Mouse (Mus musculus) erythroblast, embryonic 14.5 days (primary cell): ENCODE data around the gene Ceacam19.

Experiments used
- GATA1 ChIP-seq: IDR thresholded peaks from 2 replicates; pipeline ENCODE4 v1.6.1; 2012; ENCODE audit warnings: low read length, inconsistent platforms, mixed read lengths
- TAL1 ChIP-seq: IDR thresholded peaks from 3 replicates; pipeline ENCODE4 v1.6.1; 2012; ENCODE audit warnings: low read length, inconsistent platforms, mixed read lengths

- no peak for TF ChIP-seq GATA1
- no peak for TF ChIP-seq TAL1
Observed at GRCm38 (mm10) chr7:19911292-19911658, 23.5 kb upstream of the Ceacam19 start.
